Mouse (Mus musculus) myocyte (in vitro differentiated cells): ENCODE data around the gene Dnajc25. TPM values are rescaled to one million over a fixed set of nuclear protein-coding genes. Genes with fewer than 3 reads are reported as not detected.

ENCODE experiments used
- H3K27me3 ChIP-seq: one replicate; pipeline ENCODE4 v1.6.1; 2011; ENCODE audit not compliant: control insufficient read depth, insufficient read depth, insufficient read length
- H3K36me3 ChIP-seq: one replicate; pipeline ENCODE4 v1.6.1; 2011; ENCODE audit not compliant: control insufficient read depth, insufficient read depth
- H3K4me2 ChIP-seq: one replicate; pipeline ENCODE4 v1.6.1; 2011; ENCODE audit warnings: low read depth, control low read depth
- H3K4me3 ChIP-seq: one replicate; pipeline ENCODE4 v1.5.1; 2011; ENCODE audit warnings: mild to moderate bottlenecking, control low read depth, moderate library complexity
- H3K79me2 ChIP-seq: one replicate; pipeline ENCODE4 v1.6.1; 2011; ENCODE audit not compliant: control insufficient read depth, insufficient read depth
- H3ac ChIP-seq: one replicate; pipeline ENCODE4 v1.6.1; 2011; ENCODE audit not compliant: control insufficient read depth, insufficient read length
- CEBPB ChIP-seq: IDR thresholded peaks from 2 replicates; pipeline ENCODE4 v1.6.1; 2011; ENCODE audit warnings: mild to moderate bottlenecking, moderate library complexity; ENCODE audit not compliant: poor library complexity, insufficient read depth, severe bottlenecking
- E2F4 ChIP-seq: IDR thresholded peaks from one replicate; pipeline ENCODE4 v1.6.1; 2011; ENCODE audit warnings: mild to moderate bottlenecking, control low read depth, moderate library complexity; ENCODE audit not compliant: insufficient read depth
- MAX ChIP-seq: IDR thresholded peaks from one replicate; pipeline ENCODE4 v1.6.1; 2011; ENCODE audit warnings: low read depth, mild to moderate bottlenecking, control low read depth
- MYOD1 ChIP-seq, 3 experiments: IDR thresholded peaks; one replicate each; pipeline ENCODE4 v1.6.1; 2011; ENCODE audit warnings: control low read depth in 2 of 3, low read depth in 2 of 3, mild to moderate bottlenecking in 2 of 3, moderate library complexity in 1 of 3; ENCODE audit not compliant: insufficient read length in 2 of 3, control insufficient read depth in 1 of 3
- MYOG ChIP-seq, 3 experiments: IDR thresholded peaks; one replicate each; pipeline ENCODE4 v1.6.1; 2011; ENCODE audit warnings: control low read depth in 2 of 3, low read depth in 2 of 3, mild to moderate bottlenecking in 2 of 3; ENCODE audit not compliant: insufficient read length in 2 of 3, control insufficient read depth in 1 of 3, insufficient read depth in 1 of 3
- POLR2A ChIP-seq: IDR thresholded peaks from one replicate; pipeline ENCODE4 v1.6.1; 2011; ENCODE audit warnings: low read depth, mild to moderate bottlenecking, control low read depth, moderate library complexity; ENCODE audit not compliant: insufficient read length
- POLR2AphosphoS2 ChIP-seq: IDR thresholded peaks from one replicate; pipeline ENCODE4 v1.6.1; 2011; ENCODE audit warnings: low read depth, control low read depth; ENCODE audit not compliant: insufficient read length
- REST ChIP-seq: IDR thresholded peaks from one replicate; pipeline ENCODE4 v1.6.1; 2011; ENCODE audit warnings: mild to moderate bottlenecking, control low read depth, moderate library complexity; ENCODE audit not compliant: insufficient read depth, insufficient read length
- SRF ChIP-seq: IDR thresholded peaks from one replicate; pipeline ENCODE4 v1.6.1; 2011; ENCODE audit warnings: low read depth; ENCODE audit not compliant: control insufficient read depth, insufficient read length
- TCF12 ChIP-seq: IDR thresholded peaks from one replicate; pipeline ENCODE4 v1.6.1; 2011; ENCODE audit warnings: mild to moderate bottlenecking, control low read depth; ENCODE audit not compliant: poor library complexity, insufficient read depth, severe bottlenecking
- TCF3 ChIP-seq: IDR thresholded peaks from one replicate; pipeline ENCODE4 v1.6.1; 2011; ENCODE audit warnings: low read depth, control low read depth; ENCODE audit not compliant: insufficient read length
- USF1 ChIP-seq: IDR thresholded peaks from one replicate; pipeline ENCODE4 v1.6.1; 2011; ENCODE audit warnings: low read depth, mild to moderate bottlenecking, control low read depth, moderate library complexity
- polyA plus RNA-seq: library from polyadenylated mRNA; unstranded; fragments of >200 nt; fragmentation: generic; extraction: Trizol; gene quantifications from one replicate; pipeline ENCODE4 v1.2.1, GENCODE M21; 2012; ENCODE audit warnings: missing spikeins

Dnajc25 gene
- polyA plus RNA-seq, 1 experiment, result 5.4 TPM

DNA sequence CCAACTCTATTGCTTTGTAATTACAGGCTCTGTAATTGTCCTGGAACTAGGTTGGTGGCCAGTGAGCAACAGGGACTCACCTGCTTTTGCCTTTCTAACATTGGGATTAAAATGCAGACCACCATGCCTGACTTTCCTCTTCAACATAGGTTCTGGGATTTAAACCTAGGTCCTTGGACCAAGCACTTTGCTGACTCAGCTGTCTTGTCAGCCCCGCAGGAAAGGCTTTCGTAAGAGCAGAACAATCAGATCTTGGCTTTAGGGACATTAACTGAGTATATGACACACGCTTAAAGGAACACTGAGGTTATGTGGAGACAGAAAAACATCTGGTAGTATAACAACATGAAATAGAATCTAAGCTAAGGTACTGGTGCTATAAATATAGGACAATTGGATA, 63.1 kb downstream of the Dnajc25 start:
- no peaks in the 10 kb centered on the region for H3K79me2 ChIP-seq
- TF ChIP-seq TCF12 (no peak), REST (no peak), CEBPB (no peak), TCF3 (no peak), MYOG (IDR thresholded peaks at IDR 0.05; ENCODE audit: control insufficient read depth in 1 of 3, insufficient read depth in 1 of 3, insufficient read length in 2 of 3, low read depth in 2 of 3) (no peak), MYOD1 (IDR thresholded peaks at IDR 0.05; ENCODE audit: control insufficient read depth in 1 of 3, insufficient read length in 2 of 3, low read depth in 2 of 3) (no peak), POLR2A (no peak), POLR2AphosphoS2 (no peak), MAX (no peak), SRF (no peak), USF1 (no peak)
- no peak overlapping the region for H3ac ChIP-seq
- no peak overlapping the region for H3K4me3 ChIP-seq
- H3K4me2 ChIP-seq, result no peak overlapping the region
- no peaks in the 10 kb centered on the region for H3K36me3 ChIP-seq
- H3K27me3 ChIP-seq, result no peaks in the 10 kb centered on the region

GRCm38 (mm10) chr4:59062526-59062925, 67.7 kb downstream of the Dnajc25 start:
- no peak for TF ChIP-seq USF1
- no peak for TF ChIP-seq TCF3
- TF ChIP-seq POLR2AphosphoS2, result no peak
- TF ChIP-seq SRF, result no peak
- no peak for TF ChIP-seq MYOD1 (IDR thresholded peaks at IDR 0.05; ENCODE audit: control insufficient read depth in 1 of 3, insufficient read length in 2 of 3, low read depth in 2 of 3)
- TF ChIP-seq POLR2A, result no peak
- TF ChIP-seq TCF12, result no peak
- TF ChIP-seq CEBPB, result no peak
- TF ChIP-seq REST, result no peak
- no peak for TF ChIP-seq MAX
- TF ChIP-seq MYOG (IDR thresholded peaks at IDR 0.05; ENCODE audit: control insufficient read depth in 1 of 3, insufficient read depth in 1 of 3, insufficient read length in 2 of 3, low read depth in 2 of 3), result no peak
- TF ChIP-seq E2F4, result no peak

GRCm38 (mm10) chr4:59069276-59069675, 74.4 kb downstream of the Dnajc25 start:
- no peaks in the 10 kb centered on the region for H3K36me3 ChIP-seq
- no peaks in the 10 kb centered on the region for H3K27me3 ChIP-seq
- H3K4me2 ChIP-seq, result no peak overlapping the region
- TF ChIP-seq E2F4 (no peak), TCF3 (no peak), MYOG (IDR thresholded peaks at IDR 0.05; ENCODE audit: control insufficient read depth in 1 of 3, insufficient read depth in 1 of 3, insufficient read length in 2 of 3, low read depth in 2 of 3) (no peak), MYOD1 (IDR thresholded peaks at IDR 0.05; ENCODE audit: control insufficient read depth in 1 of 3, insufficient read length in 2 of 3, low read depth in 2 of 3) (no peak), CEBPB (no peak), POLR2A (no peak), MAX (no peak), REST (no peak), POLR2AphosphoS2 (no peak), USF1 (no peak), TCF12 (no peak), SRF (no peak)
- no peak overlapping the region for H3K4me3 ChIP-seq
- no peak overlapping the region for H3ac ChIP-seq
- no peaks in the 10 kb centered on the region for H3K79me2 ChIP-seq

More at GRCm38 (mm10) chr4:59062526-59062925, 67.7 kb downstream of the Dnajc25 start:
- no peaks in the 10 kb centered on the region for H3K36me3 ChIP-seq
- no peak overlapping the region for H3K4me3 ChIP-seq
- no peak overlapping the region for H3ac ChIP-seq
- H3K27me3 ChIP-seq, result no peaks in the 10 kb centered on the region
- no peak overlapping the region for H3K4me2 ChIP-seq
- H3K79me2 ChIP-seq, result no peaks in the 10 kb centered on the region

Other genes starting within 250 kb of the Dnajc25 start
- not detected for gene Olfr267, start 207.3 kb upstream of the Dnajc25 start, polyA plus RNA-seq
- 22.4 TPM for gene Ecpas, start 82.3 kb upstream of the Dnajc25 start, polyA plus RNA-seq
- not detected for gene Zkscan16, start 51.4 kb upstream of the Dnajc25 start, polyA plus RNA-seq
- gene Ptgr1, start 7.9 kb upstream of the Dnajc25 start, polyA plus RNA-seq, result 20.6 TPM
- 0.73 TPM for gene Gm20503, start 8.1 kb downstream of the Dnajc25 start, polyA plus RNA-seq
- gene Gng10, start 40.0 kb downstream of the Dnajc25 start, polyA plus RNA-seq, result 57.3 TPM
- 0.01 TPM for gene AI481877, start 143.9 kb downstream of the Dnajc25 start, polyA plus RNA-seq
- gene Ugcg, start 194.2 kb downstream of the Dnajc25 start, polyA plus RNA-seq, result 24.0 TPM